Mouse (Mus musculus) midbrain, embryonic 15.5 days (tissue): ENCODE results near the gene Slc41a1. TPM values are rescaled to one million over a fixed set of nuclear protein-coding genes. Genes with fewer than 3 reads are reported as not detected.

ENCODE experiments used
- ATAC-seq: fragments of 200-750 bp; cut with Nextera tagmentation; replicated peaks from 2 replicates; pipeline ENCODE4 v1.8.0; 2017; ENCODE audit warnings: moderate TSS enrichment
- H3K27ac ChIP-seq: fragments of 300-500 bp; sonication (generic); 2 replicates; pipeline ENCODE4 v1.5.1; 2015; ENCODE audit warnings: mild to moderate bottlenecking, inconsistent platforms
- H3K27me3 ChIP-seq: fragments of 300-500 bp; sonication (generic); replicated peaks from 2 replicates; pipeline ENCODE4 v1.6.1; 2015; ENCODE audit warnings: inconsistent platforms
- H3K36me3 ChIP-seq: fragments of 300-500 bp; sonication (generic); replicated peaks from 2 replicates; pipeline ENCODE4 v1.6.1; 2015; ENCODE audit warnings: inconsistent platforms
- H3K4me1 ChIP-seq: fragments of 300-500 bp; sonication (generic); 2 replicates; pipeline ENCODE4 v1.6.1; 2015; ENCODE audit warnings: inconsistent platforms
- H3K4me2 ChIP-seq: fragments of 300-500 bp; sonication (generic); 2 replicates; pipeline ENCODE4 v1.6.1; 2015; ENCODE audit warnings: inconsistent platforms, mild to moderate bottlenecking, moderate library complexity
- H3K4me3 ChIP-seq: fragments of 300-500 bp; sonication (generic); 2 replicates; pipeline ENCODE4 v1.5.1; 2015; ENCODE audit warnings: mild to moderate bottlenecking, inconsistent platforms
- H3K9ac ChIP-seq: fragments of 300-500 bp; sonication (generic); 2 replicates; pipeline ENCODE4 v1.6.1; 2015; ENCODE audit warnings: mild to moderate bottlenecking, inconsistent platforms
- H3K9me3 ChIP-seq: fragments of 300-500 bp; sonication (generic); 2 replicates; pipeline ENCODE4 v1.6.1; 2016; ENCODE audit warnings: inconsistent platforms
- WGBS: fragments of 180-500 bp; shearing (Covaris S2); methylation state at CpG from one replicate; pipeline ENCODE4 v1.1.7; 2015; ENCODE audit warnings: mixed read lengths; 5-methylcytosine and 5-hydroxymethylcytosine counted together
- polyA plus RNA-seq: library from polyadenylated mRNA; unstranded; fragments of >200 nt; fragmentation: Nextera tagmentation; extraction: Ambion mirVana; gene quantifications from 2 replicates; pipeline ENCODE4 v1.2.1, GENCODE M21; 2015

The Slc41a1 gene
- polyA plus RNA-seq, 1 experiment from 2014 or later = 20.3 TPM

DNA sequence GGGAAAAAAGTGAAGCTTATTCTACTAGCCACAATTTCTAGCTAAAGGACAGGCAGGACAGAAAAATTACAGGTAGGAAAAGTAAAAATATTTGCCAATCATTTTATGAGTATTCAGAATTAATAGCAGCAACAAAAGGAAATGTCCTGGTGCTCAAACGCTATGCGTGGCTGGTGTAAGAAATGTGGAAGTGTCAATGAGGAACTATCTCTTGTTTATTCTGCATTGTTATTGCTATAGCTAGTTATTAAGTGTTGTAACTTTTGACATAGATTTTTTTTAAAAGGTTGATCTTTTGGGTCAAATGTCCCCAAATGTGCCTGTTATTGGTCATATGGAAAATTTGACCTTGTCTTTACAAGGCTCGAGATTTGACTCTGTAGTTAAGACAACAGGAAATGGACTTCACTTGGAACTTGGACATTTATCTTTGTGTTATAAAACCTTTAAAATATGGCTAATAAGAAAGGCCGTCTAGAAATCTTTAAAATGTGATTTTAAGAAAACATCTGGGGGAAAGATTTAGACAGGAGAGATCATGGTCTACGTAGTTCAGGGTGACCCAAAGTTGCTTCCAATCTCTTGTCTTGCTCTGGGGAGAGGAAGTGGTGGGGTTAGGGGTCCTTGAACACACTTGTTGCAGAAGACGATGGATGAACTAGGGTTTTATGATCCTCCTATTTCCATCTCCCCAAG, 39.2 kb downstream of the Slc41a1 start:
- H3K27ac ChIP-seq = no peak overlapping the region
- WGBS = 82% methylated on average over 6 of the region's 6 CpGs

GRCm38 (mm10) chr1:131867093-131867945, 40.0 kb downstream of the Slc41a1 start, which contains the start of gene Rab29:
Gene Rab29, plus strand, starts transcription at chr1:131867224.
- peak; percentile 98 for ATAC-seq
- Histone ChIP-seq H3K36me3 (no peaks in the 10 kb centered on the region), H3K4me1 (peaks cover 7% of the 10 kb centered on the region), H3K27ac (no peak within 1 kb of the TSS), H3K9ac (peak within 1 kb of the TSS; percentile 42), H3K9me3 (no peaks in the 10 kb centered on the region), H3K4me2 (peak within 1 kb of the TSS; percentile 86), H3K4me3 (peak within 1 kb of the TSS; percentile 61), H3K27me3 (no peaks in the 10 kb centered on the region; the same call in 1 of the 2 replicates)
- WGBS = 1% methylated on average over 46 of the region's 46 CpGs

More for the DNA sequence above, 39.2 kb downstream of the Slc41a1 start:
- H3K9me3 ChIP-seq = no peaks in the 10 kb centered on the region
- H3K4me3 ChIP-seq = no peak overlapping the region
- no peak overlapping the region for H3K4me2 ChIP-seq
- no peak overlapping the region for H3K9ac ChIP-seq
- ATAC-seq = peak; percentile 41
- no peaks in the 10 kb centered on the region; the same call in 1 of the 2 replicates for H3K27me3 ChIP-seq
- H3K36me3 ChIP-seq = no peaks in the 10 kb centered on the region
- peaks cover 7% of the 10 kb centered on the region for H3K4me1 ChIP-seq

- WGBS = 30% methylated on average over 10 of the region's 10 CpGs
- Histone ChIP-seq H3K4me2 (peak overlapping the region; percentile 86), H3K27me3 (no peaks in the 10 kb centered on the region; the same call in 1 of the 2 replicates), H3K9ac (peak overlapping the region; percentile 42; the same call in 1 of the 2 replicates), H3K4me1 (peaks cover 7% of the 10 kb centered on the region), H3K9me3 (no peaks in the 10 kb centered on the region), H3K36me3 (no peaks in the 10 kb centered on the region), H3K4me3 (peak overlapping the region; percentile 61), H3K27ac (no peak overlapping the region)
- 0 out of 2 replicates have a peak, but pooled peaks have one; percentile 12 for ATAC-seq
These were observed 40.6 kb downstream of the Slc41a1 start for GRCm38 (mm10) chr1:131867946-131868290.

DNA sequence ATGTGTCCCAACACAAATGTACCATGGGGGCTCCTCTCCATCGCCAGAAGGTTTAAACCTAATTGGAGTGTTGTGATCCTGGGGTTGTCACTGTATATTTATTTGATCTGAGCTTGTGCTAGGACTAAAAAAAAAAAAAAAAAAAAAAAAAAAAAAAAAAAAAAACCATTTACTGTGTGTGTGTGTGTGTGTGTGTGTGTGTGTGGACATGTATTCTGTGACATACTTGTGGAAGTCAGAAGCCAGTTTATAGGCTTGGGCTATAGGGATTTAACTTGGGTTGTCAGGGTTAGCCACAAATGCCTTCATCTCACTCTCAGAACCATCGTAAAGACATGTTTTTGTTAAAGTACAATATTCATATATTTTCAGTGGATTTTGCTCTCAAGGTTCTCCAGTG, 42.3 kb downstream of the Slc41a1 start:
- no peak for ATAC-seq
- Histone ChIP-seq H3K27ac (no peak overlapping the region), H3K9me3 (no peaks in the 10 kb centered on the region), H3K4me2 (no peak overlapping the region), H3K4me3 (no peak overlapping the region), H3K9ac (no peak overlapping the region), H3K4me1 (peaks cover 7% of the 10 kb centered on the region), H3K36me3 (no peaks in the 10 kb centered on the region), H3K27me3 (no peaks in the 10 kb centered on the region; the same call in 1 of the 2 replicates)
- WGBS = 82% methylated on average over 2 of the region's 2 CpGs

DNA sequence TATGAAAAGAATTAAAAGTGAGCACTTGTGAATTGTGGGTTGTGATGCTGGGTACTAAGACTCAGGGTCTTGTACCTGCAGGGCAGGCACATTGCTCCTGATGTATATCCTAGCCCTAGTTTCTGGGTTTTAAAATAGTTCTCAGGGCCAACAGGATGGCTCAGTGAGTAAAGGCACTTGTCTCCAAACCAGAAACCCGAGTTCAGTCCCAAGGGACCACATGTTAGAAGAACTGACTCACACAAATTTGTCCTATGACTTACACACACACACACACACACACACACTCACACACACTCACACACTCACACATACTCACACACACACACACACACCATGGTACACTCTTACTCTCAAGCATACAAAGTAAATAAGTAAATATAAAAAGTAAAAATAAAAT, 45.6 kb downstream of the Slc41a1 start:
- H3K4me2 ChIP-seq = no peak overlapping the region
- peaks cover under 1% of the 10 kb centered on the region; the same call in 1 of the 2 replicates for H3K4me1 ChIP-seq
- no peaks in the 10 kb centered on the region for H3K9me3 ChIP-seq
- no peak overlapping the region for H3K9ac ChIP-seq
- ATAC-seq = no peak
- no peaks in the 10 kb centered on the region; the same call in 1 of the 2 replicates for H3K27me3 ChIP-seq
- H3K36me3 ChIP-seq = no peaks in the 10 kb centered on the region
- 75% methylated on average over 1 of the region's 1 CpGs for WGBS
- H3K4me3 ChIP-seq = no peak overlapping the region
- no peak overlapping the region for H3K27ac ChIP-seq

DNA sequence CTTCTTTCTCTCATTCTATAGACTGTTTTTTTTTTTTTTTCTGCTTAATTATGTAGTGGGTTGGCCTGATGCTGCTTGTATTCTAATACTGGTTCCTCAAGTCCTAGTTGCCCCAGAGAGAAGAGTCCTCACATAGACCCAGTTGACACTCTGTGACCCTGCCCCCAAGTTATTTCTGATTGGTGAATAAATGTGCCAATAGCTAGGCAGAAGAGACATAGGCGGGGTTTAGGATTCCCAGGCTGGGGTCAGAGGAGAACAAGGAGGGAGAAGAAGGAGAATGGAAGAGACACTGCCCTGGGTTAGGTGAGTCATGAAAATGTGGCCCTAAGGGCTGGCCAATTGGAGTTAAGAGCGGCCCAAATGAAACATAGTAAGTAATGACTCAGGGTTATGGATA, 52.5 kb downstream of the Slc41a1 start:
- Histone ChIP-seq H3K4me2 (no peak overlapping the region), H3K27me3 (no peaks in the 10 kb centered on the region), H3K4me3 (no peak overlapping the region), H3K27ac (no peak overlapping the region), H3K9ac (no peak overlapping the region), H3K4me1 (no peaks in the 10 kb centered on the region), H3K36me3 (no peaks in the 10 kb centered on the region), H3K9me3 (no peaks in the 10 kb centered on the region)
- no peak for ATAC-seq
- WGBS = 77% methylated on average over 2 of the region's 2 CpGs

DNA sequence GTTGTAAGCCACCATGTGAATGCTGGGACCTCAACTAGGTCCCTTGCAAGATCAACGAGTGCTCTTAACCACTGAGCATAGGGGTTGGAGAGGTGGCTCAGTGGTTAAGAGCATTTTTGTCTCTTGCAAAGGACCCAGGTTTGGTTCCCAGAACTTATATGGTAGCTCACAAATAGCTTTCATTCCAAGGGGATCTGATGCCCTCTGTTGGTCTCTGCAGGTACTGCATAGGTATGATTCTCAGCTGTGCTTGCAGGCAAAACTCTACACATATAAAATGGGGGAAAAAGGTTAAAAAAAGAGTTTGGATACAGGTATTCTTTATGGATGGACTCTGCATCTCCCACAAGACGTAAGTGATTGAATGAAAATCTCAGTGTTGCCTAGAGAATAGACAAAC, 55.5 kb downstream of the Slc41a1 start:
- Histone ChIP-seq H3K27ac (no peak overlapping the region), H3K4me1 (no peaks in the 10 kb centered on the region), H3K36me3 (no peaks in the 10 kb centered on the region), H3K4me2 (no peak overlapping the region), H3K4me3 (no peak overlapping the region), H3K27me3 (no peaks in the 10 kb centered on the region), H3K9me3 (no peaks in the 10 kb centered on the region), H3K9ac (no peak overlapping the region)
- no peak for ATAC-seq
- 69% methylated on average over 2 of the region's 2 CpGs for WGBS

DNA sequence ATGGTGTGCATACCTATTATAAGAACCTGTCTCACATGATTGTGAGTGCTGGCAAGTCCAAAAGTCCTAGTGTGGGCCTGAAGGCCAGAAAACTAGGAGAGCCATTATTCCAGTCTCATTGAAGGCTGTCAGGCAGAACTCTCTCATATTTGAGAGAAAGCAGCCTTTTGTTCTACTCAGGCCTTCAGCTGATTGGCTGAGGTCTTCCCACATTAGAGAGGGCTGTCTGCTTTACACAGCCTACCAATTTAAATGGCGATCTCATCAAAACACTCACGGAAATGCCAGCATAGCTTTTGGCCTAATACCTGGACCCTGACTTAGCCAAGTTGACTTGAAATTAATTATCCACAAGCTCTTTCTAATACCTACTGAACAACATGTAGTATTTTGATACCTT, 58.9 kb downstream of the Slc41a1 start:
- Histone ChIP-seq H3K36me3 (no peaks in the 10 kb centered on the region), H3K4me3 (no peak overlapping the region), H3K4me1 (no peaks in the 10 kb centered on the region), H3K4me2 (no peak overlapping the region), H3K9ac (no peak overlapping the region), H3K9me3 (no peaks in the 10 kb centered on the region), H3K27ac (no peak overlapping the region), H3K27me3 (no peaks in the 10 kb centered on the region)
- 69% methylated on average over 2 of the region's 2 CpGs for WGBS
- no peak for ATAC-seq

- H3K4me1 ChIP-seq = no peaks in the 10 kb centered on the region
- no peak overlapping the region for H3K4me3 ChIP-seq
- H3K36me3 ChIP-seq = no peaks in the 10 kb centered on the region
- H3K9me3 ChIP-seq = no peaks in the 10 kb centered on the region
- no peaks in the 10 kb centered on the region for H3K27me3 ChIP-seq
- 82% methylated on average over 3 of the region's 3 CpGs for WGBS
- H3K4me2 ChIP-seq = no peak overlapping the region
- no peak overlapping the region for H3K27ac ChIP-seq
- no peak overlapping the region for H3K9ac ChIP-seq
- ATAC-seq = no peak
These were observed 59.3 kb downstream of the Slc41a1 start for GRCm38 (mm10) chr1:131886641-131887040.

- Histone ChIP-seq H3K4me1 (no peaks in the 10 kb centered on the region), H3K27ac (no peak overlapping the region), H3K27me3 (no peaks in the 10 kb centered on the region), H3K4me3 (no peak overlapping the region), H3K36me3 (no peaks in the 10 kb centered on the region), H3K4me2 (no peak overlapping the region), H3K9ac (no peak overlapping the region), H3K9me3 (no peaks in the 10 kb centered on the region)
- no peak for ATAC-seq
- WGBS = 78% methylated on average over 6 of the region's 6 CpGs
These were observed 62.9 kb downstream of the Slc41a1 start for GRCm38 (mm10) chr1:131890043-131890658.

- H3K9me3 ChIP-seq = no peaks in the 10 kb centered on the region
- no peaks in the 10 kb centered on the region for H3K4me1 ChIP-seq
- 70% methylated on average over 4 of the region's 4 CpGs for WGBS
- no peak overlapping the region for H3K4me3 ChIP-seq
- no peaks in the 10 kb centered on the region for H3K27me3 ChIP-seq
- H3K4me2 ChIP-seq = no peak overlapping the region
- ATAC-seq = no peak
- H3K9ac ChIP-seq = no peak overlapping the region
- H3K36me3 ChIP-seq = no peaks in the 10 kb centered on the region
- no peak overlapping the region for H3K27ac ChIP-seq
These were observed 64.1 kb downstream of the Slc41a1 start for GRCm38 (mm10) chr1:131891436-131891835.
